Mouse (Mus musculus): ENCODE measurements around the gene Vdac1. TPM values are rescaled to one million over a fixed set of nuclear protein-coding genes. Genes with fewer than 3 reads are reported as not detected.
A peak's percentile ranks its signal among the peaks of the same experiment; 100 is the strongest.

Vdac1 gene
- 251 and 268 TPM in 2 replicates for polyA plus RNA-seq (2011; ENCODE audit: insufficient read length, low read depth, missing spikeins)

- no peak for TF ChIP-seq CTCF (IDR thresholded peaks at IDR 0.05; ENCODE audit: borderline replicate concordance, insufficient read depth, low read length)
- TF ChIP-seq POLR2A (IDR thresholded peaks at IDR 0.05; ENCODE audit: low read depth, low read length), result peak; percentile 86
- Histone ChIP-seq H3K4me1 (ENCODE audit: control insufficient read depth, insufficient read depth, low read length) (no peaks in the 10 kb centered on the region), H3K4me3 (ENCODE audit: insufficient read depth, low read length) (peak within 1 kb of the TSS; percentile 78), H3K27ac (ENCODE audit: insufficient read depth, low read length) (peak within 1 kb of the TSS; percentile 79)
Observed at GRCm38 (mm10) chr11:52360471-52361277, at the start of gene Vdac1. TSS of gene Vdac1 (plus strand) at chr11:52360860.

GRCm38 (mm10) chr11:52314102-52314793 lies 46.4 kb upstream of the Vdac1 start:
- no peak overlapping the region for H3K27ac ChIP-seq (ENCODE audit: insufficient read depth, low read length)
- H3K4me1 ChIP-seq (ENCODE audit: control insufficient read depth, insufficient read depth, low read length), result no peaks in the 10 kb centered on the region
- H3K4me3 ChIP-seq (ENCODE audit: insufficient read depth, low read length), result no peak overlapping the region
- no peak for TF ChIP-seq CTCF (IDR thresholded peaks at IDR 0.05; ENCODE audit: borderline replicate concordance, insufficient read depth, low read length)

- no peaks in the 10 kb centered on the region for H3K4me1 ChIP-seq (ENCODE audit: control insufficient read depth, insufficient read depth, low read length)
- no peak for TF ChIP-seq POLR2A (IDR thresholded peaks at IDR 0.05; ENCODE audit: low read depth, low read length)
- TF ChIP-seq CTCF (IDR thresholded peaks at IDR 0.05; ENCODE audit: borderline replicate concordance, insufficient read depth, low read length), result no peak
- H3K4me3 ChIP-seq (ENCODE audit: insufficient read depth, low read length), result no peak overlapping the region
- H3K27ac ChIP-seq (ENCODE audit: insufficient read depth, low read length), result no peak overlapping the region
Observed at GRCm38 (mm10) chr11:52318445-52318844, 42.2 kb upstream of the Vdac1 start.

- H3K4me3 ChIP-seq (ENCODE audit: insufficient read depth, low read length), result no peak overlapping the region
- H3K27ac ChIP-seq (ENCODE audit: insufficient read depth, low read length), result no peak overlapping the region
- H3K4me1 ChIP-seq (ENCODE audit: control insufficient read depth, insufficient read depth, low read length), result no peaks in the 10 kb centered on the region
- TF ChIP-seq POLR2A (IDR thresholded peaks at IDR 0.05; ENCODE audit: low read depth, low read length), result no peak
- TF ChIP-seq CTCF (IDR thresholded peaks at IDR 0.05; ENCODE audit: borderline replicate concordance, insufficient read depth, low read length), result no peak
Observed at GRCm38 (mm10) chr11:52319664-52320063, 41.0 kb upstream of the Vdac1 start.

GRCm38 (mm10) chr11:52320529-52320928 lies 40.1 kb upstream of the Vdac1 start:
- TF ChIP-seq POLR2A (IDR thresholded peaks at IDR 0.05; ENCODE audit: low read depth, low read length) (no peak), CTCF (IDR thresholded peaks at IDR 0.05; ENCODE audit: borderline replicate concordance, insufficient read depth, low read length) (no peak)
- Histone ChIP-seq H3K4me1 (ENCODE audit: control insufficient read depth, insufficient read depth, low read length) (no peaks in the 10 kb centered on the region), H3K27ac (ENCODE audit: insufficient read depth, low read length) (no peak overlapping the region), H3K4me3 (ENCODE audit: insufficient read depth, low read length) (no peak overlapping the region)

- H3K4me3 ChIP-seq (ENCODE audit: insufficient read depth, low read length), result no peak overlapping the region
- TF ChIP-seq CTCF (IDR thresholded peaks at IDR 0.05; ENCODE audit: borderline replicate concordance, insufficient read depth, low read length) (no peak), POLR2A (IDR thresholded peaks at IDR 0.05; ENCODE audit: low read depth, low read length) (no peak)
- no peak overlapping the region for H3K27ac ChIP-seq (ENCODE audit: insufficient read depth, low read length)
- H3K4me1 ChIP-seq (ENCODE audit: control insufficient read depth, insufficient read depth, low read length), result no peaks in the 10 kb centered on the region
Observed at GRCm38 (mm10) chr11:52321540-52321939, 39.1 kb upstream of the Vdac1 start.

- H3K4me3 ChIP-seq (ENCODE audit: insufficient read depth, low read length), result no peak overlapping the region
- H3K27ac ChIP-seq (ENCODE audit: insufficient read depth, low read length), result no peak overlapping the region
- no peaks in the 10 kb centered on the region for H3K4me1 ChIP-seq (ENCODE audit: control insufficient read depth, insufficient read depth, low read length)
Observed at GRCm38 (mm10) chr11:52324442-52325367, 36.0 kb upstream of the Vdac1 start.

GRCm38 (mm10) chr11:52327313-52327712 lies 33.3 kb upstream of the Vdac1 start:
- H3K4me1 ChIP-seq (ENCODE audit: control insufficient read depth, insufficient read depth, low read length), result no peaks in the 10 kb centered on the region
- no peak overlapping the region for H3K4me3 ChIP-seq (ENCODE audit: insufficient read depth, low read length)
- no peak for TF ChIP-seq CTCF (IDR thresholded peaks at IDR 0.05; ENCODE audit: borderline replicate concordance, insufficient read depth, low read length)
- TF ChIP-seq POLR2A (IDR thresholded peaks at IDR 0.05; ENCODE audit: low read depth, low read length), result no peak
- no peak overlapping the region for H3K27ac ChIP-seq (ENCODE audit: insufficient read depth, low read length)

More at GRCm38 (mm10) chr11:52324442-52325367, 36.0 kb upstream of the Vdac1 start:
- TF ChIP-seq POLR2A (IDR thresholded peaks at IDR 0.05; ENCODE audit: low read depth, low read length) (no peak), CTCF (IDR thresholded peaks at IDR 0.05; ENCODE audit: borderline replicate concordance, insufficient read depth, low read length) (no peak)

- Histone ChIP-seq H3K27ac (ENCODE audit: insufficient read depth, low read length) (no peak overlapping the region), H3K4me1 (ENCODE audit: control insufficient read depth, insufficient read depth, low read length) (no peaks in the 10 kb centered on the region), H3K4me3 (ENCODE audit: insufficient read depth, low read length) (no peak overlapping the region)
- no peak for TF ChIP-seq CTCF (IDR thresholded peaks at IDR 0.05; ENCODE audit: borderline replicate concordance, insufficient read depth, low read length)
Observed at GRCm38 (mm10) chr11:52332421-52333118, 28.1 kb upstream of the Vdac1 start.

All from embryonic fibroblast, embryonic 13.5 days (primary cell).